Mouse (Mus musculus) hindbrain, postnatal 0 days (tissue): ENCODE results near the gene Eomes. TPM values are rescaled to one million over a fixed set of nuclear protein-coding genes. Genes with fewer than 3 reads are reported as not detected.

ENCODE experiments used
- ATAC-seq: fragments of 200-750 bp; cut with Nextera tagmentation; 2 replicates; pipeline ENCODE4 v1.8.0; 2017; ENCODE audit warnings: mild to moderate bottlenecking, moderate TSS enrichment, moderate library complexity
- DNase-seq: peaks from one replicate; pipeline ENCODE4 v3.0.0-alpha.2; 2015; ENCODE audit warnings: low spot score
- H3K27ac ChIP-seq: fragments of 300-500 bp; sonication (generic); 2 replicates; pipeline ENCODE4 v1.5.1; 2014; ENCODE audit warnings: mild to moderate bottlenecking
- H3K27me3 ChIP-seq: fragments of 300-500 bp; sonication (generic); 2 replicates; pipeline ENCODE4 v1.6.1; 2014; ENCODE audit warnings: low read length, mixed read lengths; ENCODE audit not compliant: insufficient read depth
- H3K36me3 ChIP-seq: fragments of 300-500 bp; sonication (generic); 2 replicates; pipeline ENCODE4 v1.6.1; 2014; ENCODE audit warnings: low read length, mixed read lengths; ENCODE audit not compliant: insufficient read depth
- H3K4me1 ChIP-seq: fragments of 300-500 bp; sonication (generic); 2 replicates; pipeline ENCODE4 v1.6.1; 2014; ENCODE audit warnings: antibody characterized with exemption, low read length, mixed read lengths; ENCODE audit not compliant: insufficient read depth
- H3K4me2 ChIP-seq: fragments of 300-500 bp; sonication (generic); 2 replicates; pipeline ENCODE4 v1.6.1; 2014; ENCODE audit warnings: low read depth, mild to moderate bottlenecking, low read length, moderate library complexity, mixed read lengths
- H3K4me3 ChIP-seq: fragments of 300-500 bp; sonication (generic); 2 replicates; pipeline ENCODE4 v1.5.1; 2014; ENCODE audit warnings: low read length
- H3K9ac ChIP-seq: fragments of 300-500 bp; sonication (generic); replicated peaks from 2 replicates; pipeline ENCODE4 v1.6.1; 2014; ENCODE audit warnings: mild to moderate bottlenecking, low read length, moderate library complexity, mixed read lengths
- H3K9me3 ChIP-seq: fragments of 300-500 bp; sonication (generic); 2 replicates; pipeline ENCODE4 v1.6.1; 2016; ENCODE audit warnings: low read length, mixed read lengths
- CTCF ChIP-seq: IDR thresholded peaks from 2 replicates; pipeline ENCODE4 v1.5.1; 2016; ENCODE audit warnings: antibody characterized with exemption, control low read depth, low read depth
- WGBS: fragments of 180-500 bp; shearing (Covaris S2); extraction: QIAGEN DNeasy Blood & Tissue Kit; methylation state at CpG from one replicate; pipeline ENCODE4 v1.1.7; 2014; 5-methylcytosine and 5-hydroxymethylcytosine counted together
- polyA plus RNA-seq: library from polyadenylated mRNA; unstranded; fragments of >200 nt; fragmentation: Nextera tagmentation; extraction: Ambion mirVana; gene quantifications from 2 replicates; pipeline ENCODE4 v1.2.1, GENCODE M21; 2015
- total RNA-seq: library from RNA; depleted of rRNA; stranded (reverse); fragments of >200 nt; gene quantifications from 2 replicates; pipeline ENCODE4 v1.2.3, GENCODE M21; 2014

The Eomes gene
- total and polyA plus RNA-seq, 2 experiments from 2014 or later = 8.6 to 19.4 TPM

- Histone ChIP-seq H3K27me3 (peaks cover 52% of the 10 kb centered on the region), H3K9me3 (no peaks in the 10 kb centered on the region), H3K4me3 (no peak overlapping the region; the same call in 1 of the 2 replicates), H3K4me2 (peak overlapping the region; percentile 25), H3K9ac (no peak overlapping the region), H3K4me1 (peaks cover 3% of the 10 kb centered on the region; the same call in 1 of the 2 replicates), H3K36me3 (no peaks in the 10 kb centered on the region), H3K27ac (no peak overlapping the region)
- no peak for DNase-seq
- WGBS = 2% methylated on average over 9 of the region's 9 CpGs
- no peak for TF ChIP-seq CTCF
- ATAC-seq = no peak
Measured at GRCm38 (mm10) chr9:118487096-118487395, 9.0 kb downstream of the Eomes start.

GRCm38 (mm10) chr9:118487636-118488035, 9.6 kb downstream of the Eomes start:
- H3K9me3 ChIP-seq = no peaks in the 10 kb centered on the region
- no peaks in the 10 kb centered on the region for H3K36me3 ChIP-seq
- H3K4me3 ChIP-seq = peak overlapping the region; percentile 32
- under 1% methylated on average over 22 of the region's 22 CpGs for WGBS
- H3K27ac ChIP-seq = no peak overlapping the region
- peak; percentile 14 for DNase-seq
- H3K9ac ChIP-seq = no peak overlapping the region
- peaks cover 3% of the 10 kb centered on the region; the same call in 1 of the 2 replicates for H3K4me1 ChIP-seq
- no peak for TF ChIP-seq CTCF
- peak overlapping the region; percentile 50 for H3K4me2 ChIP-seq
- no peak for ATAC-seq
- H3K27me3 ChIP-seq = peaks cover 49% of the 10 kb centered on the region

- Histone ChIP-seq H3K4me2 (peak overlapping the region; percentile 50), H3K4me3 (peak overlapping the region; percentile 32), H3K9me3 (no peaks in the 10 kb centered on the region), H3K27ac (no peak overlapping the region), H3K36me3 (no peaks in the 10 kb centered on the region), H3K9ac (no peak overlapping the region), H3K4me1 (peaks cover 3% of the 10 kb centered on the region; the same call in 1 of the 2 replicates), H3K27me3 (peaks cover 43% of the 10 kb centered on the region)
- no peak for ATAC-seq
- peak; percentile 68 for TF ChIP-seq CTCF
- DNase-seq = peak; percentile 69
- 1% methylated on average over 28 of the region's 28 CpGs for WGBS
Measured at GRCm38 (mm10) chr9:118488138-118488895, 10.3 kb downstream of the Eomes start.

GRCm38 (mm10) chr9:118488896-118489578, 11.0 kb downstream of the Eomes start:
- WGBS = 3% methylated on average over 20 of the region's 20 CpGs
- Histone ChIP-seq H3K27me3 (peaks cover 37% of the 10 kb centered on the region), H3K4me3 (peak overlapping the region; percentile 32), H3K4me2 (peak overlapping the region; percentile 50), H3K4me1 (peaks cover 3% of the 10 kb centered on the region; the same call in 1 of the 2 replicates), H3K9ac (no peak overlapping the region), H3K9me3 (no peaks in the 10 kb centered on the region), H3K27ac (no peak overlapping the region), H3K36me3 (no peaks in the 10 kb centered on the region)
- no peak for TF ChIP-seq CTCF
- DNase-seq (no peak), ATAC-seq (no peak)

DNA sequence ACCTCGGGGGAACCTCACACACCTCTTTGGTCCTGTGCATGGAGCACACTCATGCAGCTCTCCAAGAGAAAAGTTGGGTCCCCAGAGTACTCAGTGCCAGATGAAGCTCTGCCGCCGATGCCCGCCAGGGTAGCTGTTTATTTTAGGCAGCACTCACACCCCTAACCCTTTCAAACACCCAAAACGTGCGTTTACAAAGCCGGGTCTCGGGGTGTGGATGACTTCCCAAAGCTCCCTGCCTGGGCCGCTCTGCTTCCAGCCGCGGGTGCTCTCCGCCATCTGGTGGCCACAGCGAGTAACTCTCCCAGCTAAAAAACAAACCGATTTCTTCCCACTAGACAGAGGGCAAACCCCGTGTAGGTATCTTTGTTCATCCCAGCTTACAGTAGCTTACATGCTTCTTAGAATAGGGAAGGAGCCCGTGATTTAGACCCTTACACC, 11.6 kb downstream of the Eomes start:
- no peak overlapping the region for H3K9ac ChIP-seq
- ATAC-seq = peak; percentile 83
- DNase-seq = peak; percentile 83
- peak overlapping the region; percentile 50 for H3K4me2 ChIP-seq
- under 1% methylated on average over 16 of the region's 16 CpGs for WGBS
- peak overlapping the region; percentile 24 for H3K4me3 ChIP-seq
- no peaks in the 10 kb centered on the region for H3K36me3 ChIP-seq
- peaks cover 3% of the 10 kb centered on the region; the same call in 1 of the 2 replicates for H3K4me1 ChIP-seq
- H3K9me3 ChIP-seq = no peaks in the 10 kb centered on the region
- peaks cover 32% of the 10 kb centered on the region for H3K27me3 ChIP-seq
- no peak overlapping the region for H3K27ac ChIP-seq
- peak; percentile 90 for TF ChIP-seq CTCF

GRCm38 (mm10) chr9:118491195-118491594, 13.2 kb downstream of the Eomes start:
- H3K27ac ChIP-seq = no peak overlapping the region
- peaks cover 3% of the 10 kb centered on the region; the same call in 1 of the 2 replicates for H3K4me1 ChIP-seq
- H3K36me3 ChIP-seq = no peaks in the 10 kb centered on the region
- peaks cover 16% of the 10 kb centered on the region for H3K27me3 ChIP-seq
- H3K9ac ChIP-seq = no peak overlapping the region
- no peak overlapping the region for H3K4me2 ChIP-seq
- H3K4me3 ChIP-seq = no peak overlapping the region
- 83% methylated on average over 4 of the region's 4 CpGs for WGBS
- DNase-seq (no peak), ATAC-seq (no peak)
- TF ChIP-seq CTCF = no peak
- H3K9me3 ChIP-seq = no peaks in the 10 kb centered on the region
